Mouse (Mus musculus) adrenal gland, adult 18-20 months (tissue): ENCODE measurements at regions not wholly inside any gene's neighbourhood (a gene's known extent, or its start where the extent isn't known, plus 50 kb on each side); places are given as distances from the start of the nearest gene placed in this dataset.
A peak's percentile ranks its signal among the peaks of the same experiment; 100 is the strongest.

Experiments used
- DNase-seq, 2 experiments: peaks; one replicate each; pipeline ENCODE4 v3.0.0; 2021 to 2022; ENCODE audit warnings: low spot score in 2 of 2

DNA sequence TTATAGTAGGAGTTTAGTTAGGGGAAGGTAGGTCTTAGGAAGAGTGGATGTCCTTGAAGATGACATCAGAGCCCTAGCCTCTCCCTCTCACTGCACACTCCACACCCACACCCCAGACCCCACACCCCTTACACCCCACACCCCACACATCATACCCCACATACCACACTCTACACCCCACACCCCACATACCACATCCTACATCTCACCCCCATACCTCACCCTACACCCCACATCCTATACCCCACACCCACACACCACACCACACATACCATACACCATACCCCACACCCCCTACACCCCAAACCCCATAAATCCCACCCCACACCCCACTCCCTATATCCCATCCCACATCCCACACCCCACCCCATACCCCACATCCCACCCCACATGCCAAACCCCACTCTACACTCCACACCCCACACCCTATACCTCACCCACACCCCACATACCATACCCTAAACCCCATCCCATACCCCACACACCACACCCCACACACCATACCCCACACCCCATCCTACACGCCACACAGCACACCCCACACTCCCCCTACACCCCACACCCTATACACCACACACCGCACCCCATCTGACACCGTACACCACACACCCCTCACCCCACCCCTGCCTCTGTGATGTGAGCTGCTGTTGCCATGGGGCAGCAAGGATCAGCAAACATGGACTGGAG lies 323.7 kb upstream of the G2e3 start:
- DNase-seq: no peak

GRCm38 (mm10) chr12:51018185-51018584 lies 329.7 kb upstream of the G2e3 start:
- no peak for DNase-seq

GRCm38 (mm10) chr12:51016081-51016480 lies 331.8 kb upstream of the G2e3 start:
- DNase-seq: no peak

- no peak for DNase-seq
Measured at GRCm38 (mm10) chr12:51009644-51010043, 338.2 kb upstream of the G2e3 start.

- DNase-seq: no peak
Measured at GRCm38 (mm10) chr12:51001722-51002592, 345.9 kb upstream of the G2e3 start.

DNA sequence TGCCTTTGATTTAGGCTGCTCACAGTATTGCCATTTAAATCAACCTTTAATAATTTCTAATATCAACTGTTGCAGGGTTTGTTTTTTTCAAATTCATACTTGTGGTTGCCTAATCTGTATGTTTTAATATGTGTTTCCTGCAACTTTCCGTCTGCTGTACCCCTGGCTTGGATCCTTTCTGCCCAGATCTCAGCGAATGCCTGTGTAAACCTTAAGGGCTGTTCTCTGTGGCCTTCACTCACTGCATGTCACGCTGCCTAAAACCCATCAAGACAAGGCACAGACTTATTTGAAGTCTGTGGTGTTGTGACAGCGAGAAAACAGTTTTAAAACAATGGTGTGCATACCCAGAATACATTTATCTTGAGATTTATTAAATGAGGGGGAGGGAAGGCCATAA lies 346.8 kb upstream of the G2e3 start:
- no peak for DNase-seq

GRCm38 (mm10) chr12:51000281-51001075 lies 347.4 kb upstream of the G2e3 start:
- no peak for DNase-seq

DNA sequence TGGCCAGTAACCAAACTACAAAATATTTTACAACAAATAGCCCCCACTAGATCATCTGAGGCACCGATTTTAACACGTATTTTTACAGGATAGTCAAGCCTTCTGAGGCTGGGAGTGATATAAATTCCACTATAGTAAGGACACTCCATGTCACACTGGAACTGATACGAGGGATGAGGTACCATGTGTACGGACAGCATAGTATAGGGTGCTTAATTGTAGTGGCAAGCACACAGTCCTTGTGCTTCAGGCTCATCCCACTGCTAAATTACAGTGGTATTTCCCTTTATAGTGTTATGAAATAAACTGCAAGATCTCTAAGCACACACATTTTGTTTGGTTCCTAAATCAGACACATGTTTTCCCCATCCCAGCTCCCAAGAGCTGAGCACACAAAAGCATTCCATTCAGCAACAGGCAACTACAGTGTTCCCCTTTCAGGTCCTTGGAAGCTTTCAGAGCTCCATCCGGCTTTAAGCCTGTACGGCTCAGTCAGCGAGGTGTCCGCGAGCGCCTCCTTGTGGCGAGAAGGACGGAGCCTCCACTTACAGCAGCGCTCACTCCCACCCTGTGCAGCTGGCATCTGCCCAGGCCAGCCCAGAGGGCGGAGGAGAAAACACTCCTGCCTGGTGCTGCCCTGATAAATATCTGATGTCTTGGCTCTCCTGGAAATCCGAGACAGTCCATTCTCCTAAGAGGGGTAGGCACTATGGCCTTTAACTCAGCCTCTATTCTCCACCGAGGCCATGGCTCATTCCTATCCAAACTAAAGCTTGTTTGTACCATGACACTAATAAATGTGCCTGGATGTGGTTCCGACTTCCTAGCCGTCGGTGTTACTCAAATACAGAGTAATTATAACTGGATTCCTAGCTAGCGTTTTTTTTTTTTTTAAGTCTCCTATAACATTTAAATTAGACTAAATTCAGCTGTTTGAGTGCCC lies 348.3 kb upstream of the G2e3 start:
- DNase-seq: peak; percentile 46 to 60

GRCm38 (mm10) chr12:50995664-50996063 lies 346.8 kb upstream of the Prkd1 start:
- no peak for DNase-seq

DNA sequence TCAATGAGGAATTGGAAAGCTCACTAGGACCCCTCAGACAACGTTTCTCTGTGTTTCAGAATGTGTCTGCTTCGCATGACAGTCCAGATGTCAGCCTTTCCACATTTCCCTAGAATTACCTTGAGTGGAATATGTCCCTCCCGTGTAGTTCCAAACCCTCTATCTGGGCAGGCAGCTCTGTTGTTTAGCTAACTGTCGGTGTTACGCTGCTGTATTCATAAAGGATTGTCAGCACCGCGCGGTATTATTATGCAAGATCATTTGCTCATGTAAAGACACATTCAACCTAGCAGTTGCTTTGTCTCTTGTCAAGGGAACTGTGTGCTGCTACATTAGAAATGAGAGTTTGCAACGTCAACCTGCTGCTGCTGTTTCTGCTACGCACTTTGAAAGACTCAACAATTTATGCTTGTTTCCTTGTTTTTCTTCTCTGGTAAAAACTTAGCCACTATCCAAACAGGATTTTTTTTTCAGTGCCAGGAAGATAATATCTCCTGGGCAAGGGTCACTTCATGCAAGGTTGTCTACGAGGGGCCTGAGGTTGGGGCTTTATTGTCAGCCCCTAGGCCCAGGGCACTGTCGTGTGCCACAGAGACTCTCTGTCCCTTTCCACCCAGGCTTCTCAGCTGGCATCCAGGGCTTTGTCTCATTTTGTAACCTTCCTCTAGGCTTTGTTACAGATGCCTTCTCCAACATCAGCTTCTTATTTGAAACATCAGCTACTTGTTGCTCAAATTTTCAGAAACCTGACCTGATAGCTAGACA lies 340.8 kb upstream of the Prkd1 start:
- DNase-seq: no peak

GRCm38 (mm10) chr12:50981318-50981717 lies 332.4 kb upstream of the Prkd1 start:
- no peak for DNase-seq

DNA sequence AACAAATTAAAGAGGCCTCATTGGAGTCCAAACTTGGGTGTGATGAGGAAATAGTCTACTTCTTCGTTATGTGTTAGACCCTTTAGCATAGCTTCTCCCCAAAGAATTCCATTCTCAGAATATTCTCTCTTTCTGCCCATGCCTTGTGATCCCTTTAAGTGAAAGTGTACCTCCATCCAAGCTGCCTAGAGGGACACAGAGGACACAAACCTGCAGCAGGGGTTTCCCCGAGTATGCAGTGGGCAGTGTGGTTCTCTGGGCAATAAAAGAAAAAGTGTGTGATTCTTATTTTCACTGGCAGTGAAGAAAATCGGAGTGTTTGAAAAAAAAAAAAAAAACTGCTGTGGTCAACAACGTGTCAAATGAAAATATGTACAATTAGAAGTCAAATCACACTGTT lies 331.9 kb upstream of the Prkd1 start:
- DNase-seq: no peak

- no peak for DNase-seq
Measured at GRCm38 (mm10) chr12:50970759-50971122, 321.8 kb upstream of the Prkd1 start.

GRCm38 (mm10) chr12:50969887-50970758 lies 321.2 kb upstream of the Prkd1 start:
- DNase-seq: no peak

DNA sequence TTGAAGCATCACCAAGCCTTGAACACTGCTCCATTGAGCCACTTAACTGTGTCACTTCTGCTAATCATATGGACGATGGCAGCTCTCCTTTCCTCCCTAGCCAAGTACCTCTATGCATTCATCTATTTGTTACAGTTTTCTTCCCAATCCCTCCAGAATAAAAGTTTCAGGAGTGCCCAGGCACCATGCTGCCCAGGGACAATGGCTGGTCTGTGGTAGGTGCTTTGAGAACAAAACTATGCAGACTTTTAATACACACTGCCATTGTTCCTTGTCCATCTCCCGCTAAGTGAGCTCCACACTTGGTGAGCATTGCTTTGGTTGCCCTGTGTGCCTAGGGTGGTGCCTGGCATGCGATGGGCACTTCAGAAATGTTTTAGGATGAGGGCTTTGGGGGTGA lies 320.5 kb upstream of the Prkd1 start:
- DNase-seq: no peak

GRCm38 (mm10) chr12:50967168-50967810 lies 318.4 kb upstream of the Prkd1 start:
- no peak for DNase-seq

- DNase-seq: no peak
Measured at GRCm38 (mm10) chr12:50953971-50954370, 305.1 kb upstream of the Prkd1 start.

DNA sequence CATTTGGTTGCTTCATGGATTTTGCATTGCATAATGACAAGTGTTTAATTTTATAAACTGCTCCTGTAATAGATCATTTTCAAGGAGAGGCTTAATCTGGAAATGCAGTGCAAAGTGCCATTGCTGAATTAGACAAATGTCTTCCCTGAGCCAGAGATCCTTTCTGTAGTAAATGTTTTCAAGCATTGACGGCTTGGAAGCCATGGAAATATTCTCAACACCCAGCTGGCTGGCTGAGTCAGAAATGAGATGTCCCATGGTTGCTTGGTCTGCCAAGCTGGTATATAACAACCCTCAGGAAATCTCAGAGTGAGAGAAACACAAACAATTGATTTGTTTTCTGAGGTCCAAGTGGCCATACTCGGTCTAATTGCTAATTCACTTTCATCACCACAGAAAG lies 298.1 kb upstream of the Prkd1 start:
- DNase-seq: no peak
